Mouse (Mus musculus): Measurements from ENCODE around the gene Sesn3.
A peak's percentile ranks its signal among the peaks of the same experiment; 100 is the strongest.
"Not testable (repeated sequence)": the region's sequence is repeated elsewhere in the genome, so short reads cannot be mapped to it uniquely, and the experiment has no call there.

Sesn3 gene

GRCm38 (mm10) chr9:14274986-14275720 lies at the start of gene Sesn3:
Sesn3 (plus strand) TSS chr9:14275067.
- DNase-seq (ENCODE audit: low read depth, low spot score) = peak; percentile 96

- not testable (repeated sequence) for DNase-seq (ENCODE audit: low read depth, low spot score)
Observed at GRCm38 (mm10) chr9:14227086-14227485, 47.8 kb upstream of the Sesn3 start.

DNA sequence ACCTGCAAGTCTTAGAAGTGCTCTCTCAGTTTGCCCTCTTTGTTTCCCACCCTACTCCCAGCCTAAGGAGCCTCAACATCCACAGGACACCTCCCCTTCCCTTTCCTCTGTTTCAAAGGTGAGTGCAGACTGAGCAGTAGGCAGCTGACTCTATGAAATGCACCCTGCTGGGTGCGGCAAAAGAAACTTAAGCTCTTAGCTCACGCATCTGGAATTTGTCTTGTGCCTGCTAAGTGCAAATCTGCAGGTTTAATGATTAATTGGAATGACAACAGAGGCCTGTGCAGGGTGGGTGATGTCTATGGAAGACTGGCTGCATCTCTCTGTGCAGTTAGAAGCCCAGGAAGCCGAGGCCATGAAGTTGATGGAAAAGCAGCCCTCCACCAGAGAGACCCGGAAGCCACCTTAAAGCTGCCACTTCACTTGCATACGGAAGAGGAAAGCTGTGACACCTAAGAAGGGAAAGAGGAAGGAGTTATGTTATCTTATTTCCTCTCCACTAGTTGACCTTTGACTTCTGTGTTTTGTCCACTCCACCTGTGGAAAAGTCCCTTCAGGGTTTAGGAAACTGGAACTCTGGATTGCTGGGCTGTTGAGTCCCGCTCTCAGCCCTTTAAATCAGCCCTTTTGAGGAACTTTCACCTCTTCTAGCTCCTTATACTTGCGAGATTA lies 41.0 kb upstream of the Sesn3 start:
- peak; percentile 96 for DNase-seq (ENCODE audit: low read depth, low spot score)

DNA sequence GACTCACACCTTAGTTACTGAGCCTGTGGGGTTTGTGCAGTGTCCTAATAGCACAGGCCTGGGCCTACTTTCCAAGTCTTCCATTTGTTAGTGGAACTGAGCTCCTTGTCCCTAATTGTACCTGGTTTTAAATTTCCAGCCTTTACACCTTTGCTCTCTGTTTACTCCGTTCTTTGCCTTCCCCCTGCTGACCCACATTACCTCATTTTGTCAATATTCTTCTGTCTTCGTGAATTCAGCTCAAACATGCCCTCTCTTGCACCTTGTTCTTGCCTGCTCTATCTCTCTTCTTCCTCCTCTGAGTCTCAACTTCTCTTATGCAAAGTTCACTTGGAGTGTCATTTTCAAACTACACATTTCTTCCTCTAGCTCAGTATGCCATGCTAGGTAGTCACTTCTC lies 39.6 kb upstream of the Sesn3 start:
- no peak for DNase-seq (ENCODE audit: low read depth, low spot score)

- not testable (repeated sequence) for DNase-seq (ENCODE audit: low read depth, low spot score)
Observed at GRCm38 (mm10) chr9:14241003-14241402, 33.9 kb upstream of the Sesn3 start.

GRCm38 (mm10) chr9:14242308-14242707 lies 32.6 kb upstream of the Sesn3 start:
- no peak for DNase-seq (ENCODE audit: low read depth, low spot score)

DNA sequence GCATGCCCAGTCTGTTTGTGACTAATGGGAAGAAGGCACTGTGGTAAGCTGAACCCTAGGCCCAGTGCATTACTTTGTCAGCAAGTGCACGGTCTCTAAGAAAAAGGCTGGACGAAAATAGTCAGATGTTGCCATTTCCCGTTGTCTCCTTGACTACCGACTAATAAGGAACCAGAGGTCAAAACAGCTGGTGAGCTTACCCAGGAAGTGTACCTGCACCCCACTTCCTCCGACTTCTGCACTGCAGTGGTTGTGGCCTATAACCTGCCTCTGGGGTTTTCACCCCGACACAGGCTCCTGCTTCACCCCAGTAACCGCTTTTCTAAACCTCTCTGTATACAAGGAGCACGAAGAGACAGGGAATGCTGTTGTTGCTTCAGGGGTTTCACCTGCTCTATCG lies 30.3 kb upstream of the Sesn3 start:
- no peak for DNase-seq (ENCODE audit: low read depth, low spot score)

DNA sequence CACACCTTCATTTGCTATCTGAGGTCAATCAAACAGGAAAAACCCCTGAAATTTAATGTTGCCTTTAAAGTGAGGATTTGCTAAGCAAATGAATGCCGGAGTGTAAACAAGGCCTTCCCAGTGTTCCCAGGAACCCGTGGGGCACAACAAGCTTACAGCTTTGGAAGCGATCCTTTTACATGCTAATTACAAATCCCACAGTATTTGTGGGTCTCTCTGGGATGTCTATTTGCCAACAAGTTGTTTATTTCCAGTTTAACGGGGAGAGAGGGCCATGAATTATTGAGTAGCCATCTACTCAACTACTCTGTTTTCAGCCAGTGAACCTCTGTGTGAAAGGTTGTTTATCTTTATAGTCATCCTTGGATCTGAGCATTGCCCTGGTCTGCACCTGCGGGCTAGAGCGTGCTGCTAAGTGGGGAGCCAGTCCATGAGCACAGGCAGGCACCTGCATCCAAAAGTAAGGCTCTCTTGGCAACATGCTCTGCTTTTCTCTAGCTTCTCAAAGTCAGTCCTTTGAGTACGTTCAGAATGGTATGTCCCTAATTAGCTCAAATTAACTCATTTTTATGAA lies 29.8 kb upstream of the Sesn3 start:
- peak; percentile 18 for DNase-seq (ENCODE audit: low read depth, low spot score)

- DNase-seq (ENCODE audit: low read depth, low spot score) = no peak
Observed at GRCm38 (mm10) chr9:14246016-14246799, 28.7 kb upstream of the Sesn3 start.

DNA sequence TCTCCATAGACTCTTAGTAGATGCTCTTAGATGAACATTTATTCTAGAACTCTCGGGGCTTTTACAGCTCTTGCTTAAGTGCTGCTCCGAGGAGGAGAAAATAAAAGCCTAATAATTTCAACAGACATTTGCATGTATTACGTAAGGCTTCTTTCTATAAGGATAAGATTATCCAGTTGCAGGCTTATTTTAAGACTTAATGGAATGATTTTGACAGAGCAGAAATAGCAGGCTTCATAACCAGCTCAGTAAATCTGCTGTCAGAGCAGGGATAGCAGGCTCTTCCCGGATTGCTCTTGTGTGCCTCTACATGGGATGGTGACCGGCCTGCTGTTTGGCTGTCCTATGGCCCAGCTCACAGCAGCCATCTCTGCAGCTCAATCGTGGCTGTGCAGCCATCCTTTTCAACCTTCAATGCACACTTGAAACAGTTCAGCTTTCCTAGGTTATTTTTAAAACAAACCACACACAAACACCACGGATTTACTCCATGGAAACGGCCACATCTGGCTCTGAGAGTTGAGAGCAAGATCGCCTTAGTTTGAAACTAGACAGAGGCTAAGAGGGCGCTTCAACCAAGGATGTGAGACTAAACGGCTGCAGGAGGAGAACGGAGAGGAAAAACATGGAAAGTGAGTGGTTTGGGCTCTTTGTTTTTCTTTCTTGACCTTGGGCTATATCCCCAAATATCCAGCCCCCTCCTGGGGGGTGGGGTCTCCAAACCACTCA lies 27.2 kb upstream of the Sesn3 start:
- no peak for DNase-seq (ENCODE audit: low read depth, low spot score)

- DNase-seq (ENCODE audit: low read depth, low spot score) = no peak
Observed at GRCm38 (mm10) chr9:14248209-14248596, 26.7 kb upstream of the Sesn3 start.

- no peak for DNase-seq (ENCODE audit: low read depth, low spot score)
Observed at GRCm38 (mm10) chr9:14261150-14261549, 13.7 kb upstream of the Sesn3 start.

DNA sequence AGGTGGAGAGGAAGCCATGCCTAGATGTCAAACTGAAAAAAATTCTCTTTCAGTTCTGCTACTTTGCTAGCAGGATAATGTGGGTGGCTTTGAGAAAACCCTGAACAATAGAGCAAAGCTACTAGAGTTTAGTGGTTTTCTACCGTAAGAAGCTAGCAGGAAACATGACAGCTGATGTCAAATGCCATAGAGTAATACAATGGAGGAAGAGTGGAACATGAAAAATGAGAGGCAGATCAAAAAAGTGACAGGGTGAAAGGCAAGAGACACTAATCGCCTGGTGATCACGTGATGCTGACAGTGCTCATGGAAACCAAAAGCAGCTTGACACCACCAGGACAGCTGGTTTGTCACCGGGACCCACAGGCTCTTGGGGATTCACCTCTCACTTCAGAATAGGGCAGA lies 12.3 kb upstream of the Sesn3 start:
- no peak for DNase-seq (ENCODE audit: low read depth, low spot score)

- DNase-seq (ENCODE audit: low read depth, low spot score) = no peak
Observed at GRCm38 (mm10) chr9:14266470-14266869, 8.4 kb upstream of the Sesn3 start.

DNA sequence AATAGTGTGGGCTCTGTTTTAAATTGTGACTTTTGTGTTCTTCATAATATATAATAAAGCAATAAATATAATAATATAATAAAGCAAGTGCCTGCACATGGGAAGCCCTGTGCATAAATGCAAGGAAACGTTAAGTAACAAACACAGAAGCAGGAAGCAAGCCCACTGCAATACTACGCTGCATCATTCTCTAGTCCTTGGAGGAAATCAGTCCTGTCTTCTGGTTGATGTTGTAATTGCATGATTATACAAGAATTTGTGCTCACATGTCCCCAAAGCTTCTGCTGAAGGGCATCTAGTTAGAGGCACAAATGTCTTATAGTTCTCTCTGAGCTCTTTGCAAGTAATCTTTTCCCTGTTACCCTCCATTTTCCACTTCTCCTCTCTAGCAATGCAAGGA lies 6.3 kb upstream of the Sesn3 start:
- DNase-seq (ENCODE audit: low read depth, low spot score) = no peak

DNA sequence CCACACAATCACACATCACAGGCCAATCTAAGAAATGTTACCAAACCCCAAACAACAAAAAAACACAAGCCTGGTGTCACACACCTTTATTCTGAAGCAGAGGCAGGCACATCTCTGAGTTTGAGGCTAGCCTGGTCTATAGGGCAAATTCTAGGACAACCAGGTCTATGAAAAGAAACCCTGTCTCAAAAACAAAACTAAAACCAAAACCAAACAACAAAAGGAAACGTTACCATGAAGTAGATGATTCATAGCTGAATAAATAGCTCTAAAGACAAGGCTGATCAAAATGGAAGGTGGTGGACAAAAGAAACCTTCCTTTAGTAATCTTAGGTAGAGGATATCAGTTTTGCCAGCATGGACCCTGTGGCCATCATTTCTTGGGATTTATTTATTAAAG lies 1.9 kb upstream of the Sesn3 start:
- DNase-seq (ENCODE audit: low read depth, low spot score) = no peak

DNA sequence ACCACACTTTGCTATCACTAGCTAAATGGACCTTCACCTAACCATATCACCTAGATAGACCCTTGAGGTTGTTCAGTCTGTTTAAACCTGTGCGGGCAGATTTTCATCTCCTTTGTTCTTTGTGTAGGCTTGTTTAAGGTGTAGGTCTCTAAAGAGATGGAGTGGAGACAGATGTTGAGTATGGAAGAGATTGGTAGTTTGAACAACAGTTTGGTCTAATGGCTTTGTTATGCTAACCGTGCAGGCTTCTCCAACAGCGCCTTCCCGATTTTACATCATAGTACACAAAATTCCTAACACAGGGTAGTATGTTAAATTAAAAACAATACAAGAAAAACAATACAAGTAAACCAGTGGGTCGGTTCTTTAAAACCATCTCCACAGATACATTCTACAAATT lies 281 bp upstream of the Sesn3 start:
- no peak for DNase-seq (ENCODE audit: low read depth, low spot score)

GRCm38 (mm10) chr9:14275792-14276480 lies 1.1 kb downstream of the Sesn3 start:
- peak; percentile 99 for DNase-seq (ENCODE audit: low read depth, low spot score)

DNA sequence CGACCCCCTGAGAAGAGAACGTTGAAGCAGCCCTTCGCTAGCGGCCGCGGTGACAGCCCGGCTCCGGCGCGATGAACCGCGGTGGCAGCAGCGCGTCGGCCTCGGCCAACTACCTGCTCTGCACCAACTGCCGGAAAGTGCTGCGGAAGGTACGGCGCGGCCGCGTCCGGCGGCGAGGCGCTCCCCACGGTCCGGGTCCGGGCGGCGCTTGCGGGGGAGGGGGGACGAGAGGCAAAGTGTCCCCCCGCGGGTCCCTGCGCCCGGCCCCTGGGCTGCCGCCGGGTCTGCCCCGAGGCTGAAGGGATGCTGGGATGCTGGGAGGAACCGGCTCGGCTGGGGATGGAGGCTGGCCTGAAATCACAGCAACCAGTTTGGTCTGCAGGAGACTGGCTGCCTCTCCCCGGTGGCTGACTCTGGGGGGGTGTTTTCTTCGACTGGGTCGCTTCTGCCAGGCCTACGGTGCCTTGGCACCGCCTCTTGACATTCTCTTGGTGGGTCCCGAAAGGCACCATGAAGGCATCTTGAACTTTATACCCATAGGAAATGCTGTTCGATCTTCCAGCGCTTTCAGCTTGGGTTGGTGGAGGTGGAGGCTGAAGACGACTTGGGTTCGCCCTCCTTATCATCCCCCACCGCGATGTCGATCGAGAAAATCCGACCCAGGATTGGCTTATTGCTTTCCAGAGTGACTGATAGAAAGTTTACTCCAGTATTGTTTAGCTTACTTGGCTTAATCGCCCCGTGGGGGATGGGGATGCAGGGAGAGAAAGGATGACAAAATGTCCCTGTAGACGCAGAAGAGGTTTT lies 1.8 kb downstream of the Sesn3 start:
- peak; percentile 80 for DNase-seq (ENCODE audit: low read depth, low spot score)

DNA sequence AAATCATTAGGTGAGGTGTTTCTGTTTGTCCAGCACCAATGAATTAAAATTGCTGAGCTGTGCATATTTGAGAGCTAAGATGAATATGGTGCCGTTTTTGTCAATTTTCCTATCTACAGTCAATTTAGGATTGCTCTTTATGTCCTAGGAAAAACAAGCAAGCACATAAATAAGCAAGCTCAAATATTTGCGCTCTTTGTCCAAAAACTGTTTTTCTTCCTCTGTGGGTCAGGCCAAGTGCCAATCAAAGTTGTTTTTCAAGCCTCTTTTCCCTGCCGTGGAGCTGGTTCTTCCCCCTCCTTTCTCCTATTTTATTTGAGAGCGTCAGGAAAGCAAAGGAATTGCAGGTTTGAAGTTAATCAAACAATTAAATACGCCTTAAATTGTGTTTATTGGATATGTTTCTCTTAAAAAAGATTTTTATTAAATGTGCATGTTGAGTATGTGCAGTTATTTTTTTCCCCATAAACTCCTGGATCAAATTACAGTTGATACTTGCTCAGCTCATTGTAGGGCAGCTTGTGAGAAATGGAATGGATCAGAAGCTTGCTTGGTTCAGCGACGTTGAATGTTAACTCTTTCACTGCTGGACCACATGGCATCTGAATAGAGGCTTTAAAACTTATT lies 2.6 kb downstream of the Sesn3 start:
- no peak for DNase-seq (ENCODE audit: low read depth, low spot score)

All from ZHBTc4 (cell line).